Mouse (Mus musculus) layer of hippocampus, adult 9-10 months (tissue): Measurements from ENCODE around the gene Mafb.

ENCODE experiments used
- DNase-seq: peaks from one replicate; pipeline ENCODE4 v3.0.0; 2022; ENCODE audit warnings: low spot score

Gene Mafb

DNA sequence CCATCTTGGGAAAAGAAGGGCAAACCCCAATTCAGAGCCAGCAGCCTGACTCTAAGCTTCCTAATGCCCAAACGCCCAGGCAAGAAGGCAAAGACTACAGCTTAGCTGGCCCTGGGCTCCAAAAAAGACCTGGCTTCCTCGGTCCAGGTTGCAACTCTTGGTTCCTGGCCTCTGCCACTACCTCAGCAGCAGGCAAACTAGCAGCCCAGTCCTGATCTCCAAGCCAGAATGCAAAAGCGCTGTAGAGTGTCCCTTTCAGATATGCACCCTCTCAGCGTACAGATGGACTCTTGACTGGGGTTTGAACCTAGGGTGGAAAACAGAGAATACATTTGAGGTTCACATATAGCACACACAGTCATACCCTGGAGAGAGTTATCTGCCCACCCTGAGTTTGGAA lies 3.7 kb downstream of the Mafb start:
- no peak for DNase-seq

DNA sequence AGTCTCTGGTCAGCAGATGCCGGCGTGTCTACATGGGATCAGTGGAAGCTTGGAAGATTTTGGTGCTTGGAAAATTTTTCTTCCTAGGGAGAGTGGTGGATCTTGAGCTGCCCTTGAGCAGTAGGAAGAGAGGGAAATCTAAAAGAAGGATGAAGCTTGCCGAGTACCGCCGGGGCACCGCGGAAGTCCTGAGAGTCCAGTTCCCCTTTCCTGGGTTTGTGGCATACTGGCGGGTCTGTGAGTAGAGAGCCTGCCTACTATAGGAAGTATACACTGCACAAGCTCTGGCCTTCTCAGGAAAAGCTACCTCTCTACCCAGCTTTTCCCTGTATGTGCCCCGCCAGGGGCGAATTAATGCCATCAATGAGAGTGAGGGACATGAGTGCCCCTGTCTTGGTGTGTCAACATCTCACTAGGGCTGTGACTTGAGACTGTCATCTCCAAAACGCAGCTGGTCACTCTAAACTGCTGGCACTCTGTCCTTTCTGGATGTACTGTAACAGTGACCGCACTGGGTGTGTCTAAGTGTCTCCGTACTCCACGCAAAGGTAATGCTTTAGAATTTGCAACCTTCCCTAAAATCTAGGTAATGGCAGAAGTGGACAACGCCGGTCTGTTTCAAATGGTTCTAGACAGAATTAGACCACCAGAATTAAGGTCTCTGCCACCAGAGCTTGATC lies 5.3 kb downstream of the Mafb start:
- no peak for DNase-seq

DNA sequence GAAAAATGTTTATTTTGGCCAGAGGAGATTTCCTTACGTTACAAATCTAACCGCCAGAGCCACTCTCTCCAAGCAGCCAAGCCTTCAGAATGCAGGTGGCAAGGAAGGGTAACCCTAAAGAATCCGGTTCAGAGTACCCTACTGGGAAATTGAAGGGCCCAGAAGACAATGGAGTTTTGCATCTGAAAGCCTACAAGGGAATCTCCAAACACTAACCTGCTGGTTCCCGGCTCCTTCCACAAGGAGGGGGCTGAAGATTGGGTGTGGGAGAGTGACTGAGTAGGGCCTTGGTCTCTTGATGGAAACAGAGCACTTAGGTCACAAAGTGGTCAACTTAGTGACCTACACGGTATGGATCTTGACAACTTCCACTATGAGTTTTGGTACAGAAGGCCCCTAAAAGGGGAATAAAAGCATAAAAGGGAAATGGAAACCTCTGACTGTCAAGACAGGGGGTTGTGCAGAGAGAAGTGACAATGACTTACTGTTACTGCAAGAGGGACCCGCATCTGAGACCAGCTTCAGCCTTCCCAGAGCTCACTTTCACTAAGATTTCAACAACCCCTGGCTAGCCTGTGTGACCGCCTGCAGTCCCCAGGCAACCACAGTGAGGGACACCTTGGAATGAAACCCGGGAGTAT lies 6.5 kb downstream of the Mafb start:
- DNase-seq: no peak

DNA sequence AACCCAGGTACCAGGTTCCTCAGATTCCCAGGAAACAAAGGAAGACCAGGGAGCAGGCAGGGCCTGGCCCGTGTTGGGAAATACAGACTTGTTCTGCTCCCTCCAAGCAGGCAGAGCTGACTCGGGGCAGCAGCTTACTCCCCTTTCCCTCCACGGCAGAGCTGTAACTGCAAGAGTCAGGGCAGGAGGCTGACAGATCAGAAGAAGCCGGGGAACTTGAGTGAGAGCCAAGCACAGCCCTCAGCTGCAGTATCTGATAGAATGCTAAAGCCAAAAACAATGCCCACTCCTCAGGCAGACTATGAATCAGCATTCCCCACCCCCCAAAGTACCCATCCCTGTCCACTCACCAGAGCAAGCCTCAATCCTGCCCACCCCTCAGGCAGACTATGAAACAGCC lies 8.0 kb downstream of the Mafb start:
- no peak for DNase-seq

DNA sequence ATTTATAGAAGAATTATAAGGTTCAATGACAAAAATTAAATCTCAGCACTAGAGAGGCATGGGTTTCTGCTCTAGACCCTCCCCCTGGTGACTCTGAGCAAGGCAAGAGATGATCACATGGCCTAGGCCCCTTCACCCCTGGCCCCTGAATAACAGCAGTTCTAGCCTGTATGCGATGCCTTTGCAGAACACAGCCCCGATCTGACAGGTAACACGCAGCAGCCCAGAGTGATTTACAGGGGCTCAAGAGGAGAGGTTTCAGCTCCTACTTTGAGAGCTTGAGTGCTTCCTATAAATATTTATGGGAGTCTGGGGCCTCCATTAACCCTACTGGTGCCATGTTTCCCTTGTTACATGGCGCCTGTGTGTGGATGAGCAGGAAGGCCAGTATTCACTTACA lies 9.4 kb downstream of the Mafb start:
- DNase-seq: no peak

DNA sequence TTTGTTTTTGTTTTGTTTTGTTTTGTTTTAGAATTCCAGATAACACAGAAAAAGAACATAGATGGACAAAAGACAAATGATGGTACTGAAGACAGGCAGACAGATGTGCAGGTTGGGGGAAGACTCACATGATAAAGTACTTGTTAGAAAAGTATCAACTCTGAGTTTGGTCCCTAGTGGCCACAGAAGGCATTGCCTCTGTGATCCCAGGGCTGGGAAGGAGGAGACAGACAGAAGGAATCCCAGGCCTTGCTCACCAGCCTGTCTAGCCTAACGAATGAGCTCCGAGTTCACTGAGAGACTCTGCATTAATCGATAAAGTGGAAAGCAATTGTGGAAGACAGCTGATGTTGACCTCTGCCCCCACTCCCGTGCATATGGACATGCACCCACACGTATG lies 10.7 kb downstream of the Mafb start:
- DNase-seq: no peak

DNA sequence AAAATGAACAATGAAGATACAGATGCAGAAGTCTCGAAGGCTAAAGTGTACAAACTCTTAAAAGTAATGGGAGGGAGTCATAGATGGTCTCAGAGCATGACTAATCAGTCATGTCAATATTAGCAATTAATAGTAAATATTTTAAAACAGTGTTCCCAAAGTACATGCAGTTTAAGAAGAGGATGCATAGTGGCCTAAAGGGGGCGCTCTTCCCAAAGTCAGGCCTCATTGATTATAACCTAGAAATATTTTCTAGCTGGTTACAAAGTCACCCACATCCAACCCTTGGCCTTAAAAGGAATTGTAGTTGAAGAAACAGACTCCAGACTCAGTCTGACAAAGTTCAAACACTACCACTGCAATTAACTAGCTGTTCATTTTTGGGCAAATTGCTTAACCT lies 12.5 kb downstream of the Mafb start:
- no peak for DNase-seq

DNA sequence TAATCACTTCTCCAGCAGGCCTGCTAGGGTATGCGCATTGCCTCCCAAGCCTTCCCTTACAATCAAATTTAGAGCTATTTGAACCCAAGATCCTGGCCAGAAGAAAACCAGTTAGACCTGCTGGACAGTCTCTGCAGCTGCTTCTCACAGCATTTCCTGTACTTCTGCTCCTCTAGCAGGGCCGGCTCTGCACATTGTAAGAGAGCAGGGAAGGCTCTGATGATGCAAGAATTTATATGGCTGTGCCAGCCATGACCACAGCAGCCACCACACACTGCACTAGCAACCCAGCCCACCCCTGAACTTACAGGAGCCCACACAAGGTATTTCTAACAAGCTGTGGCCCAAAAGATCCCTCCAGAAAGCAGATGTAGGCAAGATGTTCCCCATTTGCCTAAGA lies 13.3 kb downstream of the Mafb start:
- DNase-seq: no peak

DNA sequence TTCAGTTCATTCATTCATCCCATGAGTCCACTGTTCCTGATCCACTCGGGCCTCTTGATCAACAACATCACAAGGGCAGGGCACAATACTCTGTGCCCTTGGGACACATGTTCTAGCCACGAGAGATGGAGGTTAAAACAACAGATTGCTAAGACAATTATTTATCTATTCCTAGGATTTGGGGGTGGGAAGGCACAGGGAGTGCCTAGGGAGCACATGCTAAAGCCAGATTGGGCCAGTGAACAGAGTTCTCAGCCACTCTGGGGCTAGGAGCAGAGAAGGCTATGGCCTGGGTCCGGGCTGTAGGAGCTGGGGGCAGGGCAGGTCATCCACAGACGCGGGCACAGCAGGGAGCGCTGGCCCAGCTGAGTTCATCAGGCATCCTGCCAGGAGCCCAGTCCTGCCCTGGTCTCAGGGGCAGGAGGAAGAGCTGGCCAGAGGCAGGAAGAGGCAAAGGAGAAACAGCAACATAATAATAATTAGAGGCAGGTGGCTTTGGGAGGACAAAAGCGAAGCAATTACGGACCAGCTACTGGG lies 15.8 kb downstream of the Mafb start:
- DNase-seq: no peak

DNA sequence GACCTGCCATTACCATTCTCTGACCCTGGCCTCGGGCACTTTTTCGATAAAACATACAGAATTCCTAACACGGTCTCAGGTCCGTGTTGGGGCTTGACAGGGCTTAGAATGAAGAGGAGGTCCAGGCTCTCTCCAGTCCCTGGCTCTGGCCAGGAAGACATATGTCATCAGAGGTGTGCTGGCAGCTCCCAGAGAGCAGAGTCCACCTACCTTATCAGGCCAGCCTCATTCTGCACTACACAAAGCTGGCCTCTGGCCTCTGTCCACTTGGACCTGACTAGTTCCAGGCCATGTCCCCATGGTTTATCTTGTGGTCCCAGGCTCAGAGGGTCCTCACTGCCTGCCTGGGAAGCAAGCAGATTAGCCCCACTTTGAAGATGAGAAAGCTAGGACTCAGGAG lies 17.3 kb downstream of the Mafb start:
- DNase-seq: no peak

DNA sequence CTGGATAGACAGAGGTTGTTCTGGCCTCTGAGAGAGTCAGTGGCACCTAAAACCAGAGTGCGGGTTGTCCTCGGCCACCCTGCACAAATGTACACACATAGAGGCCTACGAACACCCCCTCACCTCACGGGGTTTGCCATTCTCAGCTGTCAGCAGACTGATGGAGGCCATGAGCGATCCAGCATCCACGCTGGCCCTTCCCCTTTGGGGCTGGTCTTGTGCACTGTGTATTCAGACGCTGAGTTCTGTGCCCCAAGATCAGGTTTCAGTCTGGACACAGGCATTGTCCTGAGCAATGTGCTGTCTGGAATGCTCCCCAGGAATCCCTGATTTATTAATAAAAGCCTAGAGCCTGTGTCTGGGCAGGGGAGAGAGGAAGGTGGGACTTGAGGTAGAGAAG lies 18.1 kb downstream of the Mafb start:
- DNase-seq: no peak

DNA sequence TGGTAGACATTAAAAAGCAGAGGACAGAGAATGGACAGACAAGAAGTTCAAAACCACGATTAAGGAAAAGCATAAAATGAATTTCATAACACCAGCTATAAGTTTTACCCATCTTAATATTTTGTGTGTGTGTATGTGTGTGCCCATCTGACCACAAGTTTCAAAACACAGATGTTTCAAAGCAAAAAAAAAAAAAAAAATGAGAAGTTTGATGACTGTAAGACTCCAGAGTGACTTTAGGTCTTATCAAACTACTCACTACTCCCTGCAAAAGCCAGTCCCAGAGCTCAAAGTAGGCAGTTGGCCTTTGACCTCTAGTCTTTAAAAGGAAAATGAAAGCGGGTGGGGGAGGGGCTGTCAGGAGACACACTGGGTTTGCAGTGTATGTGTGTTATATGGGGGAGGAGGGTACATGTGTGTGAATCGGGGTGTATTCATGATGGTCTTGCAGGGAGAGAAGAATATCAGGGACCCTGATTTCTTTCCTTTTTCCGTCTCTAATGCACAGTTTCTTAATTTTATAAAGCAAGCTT lies 18.7 kb downstream of the Mafb start:
- no peak for DNase-seq

DNA sequence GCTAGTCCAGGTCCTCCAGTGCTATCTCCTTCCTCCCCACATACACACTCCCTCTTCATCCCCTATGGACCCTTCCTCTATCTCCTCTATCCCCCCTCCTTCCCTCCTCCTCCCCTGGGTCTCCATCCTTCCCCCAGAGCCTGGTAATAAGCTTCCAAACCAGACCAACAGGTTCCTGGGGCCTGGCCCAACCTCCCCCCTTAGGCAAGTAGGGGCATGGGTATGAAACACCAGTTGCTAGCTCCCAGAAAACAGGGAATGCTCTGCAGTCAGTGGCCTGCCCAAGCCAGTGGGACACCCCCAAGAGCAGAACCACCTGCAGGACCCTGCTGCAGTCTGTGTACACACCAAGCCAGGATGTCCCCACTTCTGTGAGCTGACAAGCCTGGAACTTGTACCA lies 21.2 kb downstream of the Mafb start:
- DNase-seq: no peak

DNA sequence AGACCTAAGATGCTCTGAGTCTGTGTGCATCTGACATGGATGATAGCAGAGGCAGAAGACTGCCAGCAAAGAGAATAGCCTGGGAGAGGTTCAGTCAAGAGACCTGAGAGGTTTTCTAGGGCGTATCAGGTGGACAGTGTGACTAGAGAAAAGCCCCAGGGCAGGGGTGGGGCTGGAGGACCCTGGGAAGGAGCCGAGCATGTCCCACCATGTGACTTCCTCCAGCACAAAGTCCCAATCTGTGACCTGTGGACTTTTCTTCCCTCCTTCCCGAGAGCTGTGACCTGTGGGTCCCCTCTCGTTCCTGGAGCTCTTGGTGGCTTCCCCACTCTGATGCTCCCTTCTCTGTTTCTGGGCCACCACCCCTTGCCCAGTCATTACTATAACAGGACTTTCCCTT lies 26.7 kb downstream of the Mafb start:
- no peak for DNase-seq

DNA sequence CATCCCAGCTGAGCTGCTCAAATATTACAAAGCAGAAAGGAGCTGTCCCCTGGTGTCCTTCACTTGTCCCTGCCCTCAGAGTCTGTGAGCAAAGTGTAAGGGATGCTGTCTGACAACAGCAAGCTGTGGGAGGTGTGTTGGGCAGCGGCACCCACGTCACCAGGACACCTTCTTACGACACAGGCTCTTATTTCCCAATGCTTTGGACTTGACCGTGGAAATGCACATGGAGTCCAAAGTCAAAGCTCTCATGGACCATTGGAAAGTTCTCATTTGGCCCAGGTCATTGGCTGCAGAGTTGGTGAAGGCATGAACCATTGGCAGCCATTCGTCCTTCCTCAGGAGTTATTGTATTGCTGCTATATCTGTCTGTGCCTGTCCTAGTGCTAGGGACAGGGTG lies 27.3 kb downstream of the Mafb start:
- no peak for DNase-seq

DNA sequence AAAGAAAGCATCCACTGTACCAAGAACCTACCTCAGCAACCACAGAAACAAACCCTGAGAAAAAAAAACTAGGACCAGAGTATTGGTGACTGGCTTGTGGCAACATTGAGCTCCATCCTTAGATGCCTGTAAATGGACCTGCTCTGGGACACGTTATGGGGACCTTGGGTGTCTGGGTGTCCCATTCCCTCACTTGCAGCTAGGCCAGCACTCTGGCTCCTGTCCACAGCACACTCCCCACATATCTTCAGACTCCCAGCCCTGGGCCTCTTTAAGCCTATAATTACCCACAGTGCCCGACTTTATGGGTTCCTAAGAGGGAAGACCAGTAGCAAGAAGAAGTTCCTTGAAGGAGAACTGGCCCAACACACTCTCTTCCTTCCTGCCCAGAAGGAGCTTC lies 30.8 kb downstream of the Mafb start:
- DNase-seq: no peak

DNA sequence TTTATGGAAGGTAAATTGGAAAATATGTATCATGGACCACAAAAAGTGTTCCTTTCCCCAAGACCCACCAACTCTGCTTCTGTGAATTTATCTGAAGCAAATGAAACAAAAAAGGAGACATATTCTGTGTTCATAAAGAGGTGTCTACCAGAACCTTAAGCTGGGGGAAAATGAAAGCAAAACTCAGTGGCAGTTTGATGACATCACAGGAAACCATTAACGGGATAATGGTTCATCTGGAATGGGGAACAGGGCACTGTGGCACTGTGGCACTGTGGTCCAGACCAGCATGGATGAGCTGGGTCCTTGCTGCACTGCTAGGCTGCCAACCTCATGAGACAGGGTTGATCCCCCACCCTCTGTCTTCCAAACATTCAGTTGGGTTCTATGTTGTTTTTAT lies 31.8 kb downstream of the Mafb start:
- DNase-seq: no peak

DNA sequence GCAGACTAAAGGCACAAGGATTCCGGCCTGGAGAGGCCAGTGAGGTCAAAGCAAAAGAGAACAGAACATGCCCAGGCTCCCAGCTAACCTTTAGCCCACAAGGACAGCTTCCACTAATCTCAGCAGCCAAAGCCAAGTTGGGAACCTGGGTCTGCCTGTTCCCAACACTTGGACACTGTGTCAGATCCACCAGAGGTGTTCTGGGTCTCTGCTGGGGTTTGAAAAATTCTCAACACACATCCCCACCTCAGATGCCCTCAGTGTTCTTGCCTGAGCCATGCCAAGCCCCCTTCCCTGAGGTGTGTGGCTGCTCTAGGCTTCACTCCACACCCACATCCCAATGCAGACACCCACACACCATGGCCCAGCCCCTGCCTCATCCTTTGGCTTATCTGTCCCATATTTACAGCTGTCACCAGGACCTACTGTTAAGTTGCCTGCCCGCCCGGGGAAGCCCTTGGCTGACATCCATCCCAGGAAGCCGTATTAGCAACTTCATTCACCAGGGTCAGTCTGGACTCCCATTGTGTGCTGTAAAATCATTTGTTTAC lies 32.7 kb downstream of the Mafb start, which contains the start of gene Gm826:
TSS of gene Gm826 (minus strand) at position 52 of the 551 bp plus-strand sequence.
- DNase-seq: no peak

DNA sequence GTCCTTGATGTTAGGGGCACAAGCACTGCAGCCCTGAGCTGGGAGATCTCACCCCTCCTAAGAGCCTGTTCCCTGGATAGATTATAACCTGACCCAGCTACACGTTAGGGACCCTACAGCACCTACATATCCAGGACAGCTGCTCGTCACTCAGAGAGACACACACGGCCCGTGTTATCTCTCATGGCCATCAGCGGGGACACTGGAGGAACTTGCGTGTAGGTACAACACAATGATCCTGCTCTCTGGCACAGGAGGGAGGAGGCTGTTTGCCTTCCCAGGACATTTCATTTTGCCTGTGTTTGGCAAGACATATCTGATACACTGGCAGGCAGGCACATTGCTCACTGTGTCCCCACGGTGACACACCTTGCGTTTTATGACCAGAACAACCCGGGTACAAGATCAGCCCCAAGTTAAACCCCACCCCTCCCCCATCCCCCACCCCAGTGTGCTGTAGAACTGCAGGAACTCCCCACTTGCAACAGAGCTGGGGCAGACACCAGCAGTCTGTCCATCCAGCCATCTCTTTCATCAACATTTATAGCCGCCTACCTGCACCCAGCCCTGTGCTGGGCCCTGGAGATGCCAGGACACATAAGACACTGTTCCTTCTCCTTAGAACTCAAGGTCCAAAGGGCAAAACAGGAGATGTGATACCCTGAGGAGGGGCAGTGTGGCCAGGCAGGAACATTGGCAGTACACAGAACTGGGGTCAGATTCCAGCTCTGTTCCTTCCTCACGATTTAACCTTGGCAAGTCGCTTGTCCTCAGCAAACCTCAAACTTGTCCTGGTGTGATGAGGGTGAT lies 34.1 kb downstream of the Mafb start:
- DNase-seq: no peak

DNA sequence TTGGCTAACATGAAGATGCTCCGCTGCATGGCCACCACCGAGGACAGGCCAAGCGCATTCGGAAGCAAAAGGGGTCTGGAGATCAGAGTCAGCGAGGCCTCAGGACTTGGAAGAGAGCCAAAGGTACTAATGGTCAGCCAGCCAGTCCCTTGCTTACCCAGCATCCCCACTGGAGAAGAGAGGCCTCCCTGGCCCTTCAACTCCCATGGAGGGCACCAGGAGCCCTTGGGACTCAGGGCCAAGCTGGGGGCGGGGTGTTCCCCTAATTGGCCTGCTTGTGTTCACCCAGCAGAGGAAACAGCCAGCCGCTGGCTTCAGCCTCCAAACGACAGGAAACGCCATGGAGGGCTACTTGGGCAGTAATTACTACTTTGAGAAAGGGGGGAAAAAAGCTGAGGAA lies 38.0 kb downstream of the Mafb start:
- no peak for DNase-seq

DNA sequence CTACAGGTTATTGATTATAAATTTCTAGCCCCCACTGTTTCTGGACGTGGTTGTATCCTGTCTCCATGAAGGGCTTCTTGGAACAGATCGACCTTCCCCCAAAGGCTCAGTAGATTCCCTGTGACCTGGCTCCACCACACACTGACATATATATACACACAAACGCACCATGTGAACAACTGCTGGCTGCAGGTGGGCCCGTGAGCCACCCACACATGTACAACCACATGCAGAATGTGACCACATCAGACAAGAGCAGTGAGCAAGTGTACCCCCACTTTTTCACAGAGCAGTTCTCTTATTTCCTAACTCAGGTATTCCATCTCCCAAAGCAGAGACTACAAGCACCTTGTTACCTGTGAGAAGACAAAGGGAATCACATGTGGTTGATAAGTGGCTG lies 39.1 kb downstream of the Mafb start:
- no peak for DNase-seq

DNA sequence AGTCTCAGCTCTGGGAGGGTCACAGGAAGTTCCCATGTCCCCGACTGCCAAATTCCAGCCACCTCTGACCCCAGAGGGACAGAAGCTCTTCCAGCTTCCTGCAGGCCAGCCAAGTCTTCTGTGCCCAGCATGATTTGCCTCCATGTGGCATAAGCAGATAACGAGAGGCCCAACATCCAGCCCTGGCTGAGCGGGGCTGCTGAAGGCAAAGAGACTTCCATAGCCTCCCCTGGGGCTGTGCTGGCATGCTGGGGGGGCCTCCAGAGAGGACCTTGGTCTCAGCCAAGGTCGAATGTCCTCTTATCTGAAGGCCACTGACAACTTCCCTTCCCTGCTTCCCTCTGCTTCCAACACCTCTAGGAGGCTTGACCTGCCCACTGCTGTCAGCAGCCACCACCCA lies 39.7 kb downstream of the Mafb start:
- no peak for DNase-seq
